ENCODE assay signal across 15 mouse cellular contexts in genomic region chrX:162679506-162679905, GRCm38 (mm10). TPM values are rescaled to one million over a fixed set of nuclear protein-coding genes. Genes with fewer than 3 reads are reported as not detected.
DNase-seq lines count a peak whose midpoint lies in the region; ATAC-seq and TF ChIP-seq lines count a peak whose summit lies in the region.
"Had no signal": no experiment of that assay in that cellular context is flagged by ENCODE, and none has a peak within 500 bp of the region (broad histone marks: within the 10 kb centered on the region; RNA-seq: fewer than 3 reads in every experiment).

No protein-coding gene starts in this region.

- no peak for TF ChIP-seq CTCF in kidney, adult 2 months (conservative IDR thresholded peaks at IDR 0.05; ENCODE audit: insufficient read depth, insufficient read length, low read depth, low read length)

- no peaks in the 10 kb centered on the region for H3K9me3 ChIP-seq in liver, embryonic 13.5 days (replicated peaks)
- H3K9me3 ChIP-seq: heart, embryonic 15.5 days; hindbrain, embryonic 13.5 days; lung, embryonic 15.5 days had no signal

- no peak overlapping the region for H3K27ac ChIP-seq in kidney, adult 2 months (ENCODE audit: insufficient read depth, low read depth, low read length)
- peak overlapping the region; percentile 86 for H3K27ac ChIP-seq in liver, embryonic 13.5 days
- H3K27ac ChIP-seq: heart, embryonic 15.5 days; hindbrain, embryonic 13.5 days; lung, embryonic 15.5 days had no signal

- H3K27me3 ChIP-seq in kidney, adult 2 months (replicated peaks; ENCODE audit: control insufficient read depth, insufficient read depth, low read length), result no peaks in the 10 kb centered on the region
- no peaks in the 10 kb centered on the region for H3K27me3 ChIP-seq in liver, embryonic 13.5 days
- H3K27me3 ChIP-seq: heart, embryonic 15.5 days; hindbrain, embryonic 13.5 days; lung, embryonic 15.5 days had no signal

- no peak overlapping the region for H3K4me3 ChIP-seq in kidney, adult 2 months (ENCODE audit: insufficient read depth, low read depth, low read length)
- H3K4me3 ChIP-seq in liver, embryonic 13.5 days (replicated peaks), result no peak overlapping the region
- H3K4me3 ChIP-seq: heart, embryonic 15.5 days; hindbrain, embryonic 13.5 days; lung, embryonic 15.5 days had no signal

- 71% methylated on average over 2 of the region's 2 CpGs for WGBS in kidney, adult 2 months
- WGBS in liver, embryonic 13.5 days (ENCODE audit: insufficient replicate concordance), result 44% methylated on average over 2 of the region's 2 CpGs

- H3K4me2 ChIP-seq in liver, embryonic 13.5 days, result no peak overlapping the region
- H3K4me2 ChIP-seq: heart, embryonic 15.5 days; hindbrain, embryonic 13.5 days; lung, embryonic 15.5 days had no signal

- no peaks in the 10 kb centered on the region for H3K4me1 ChIP-seq in kidney, adult 2 months (ENCODE audit: control insufficient read depth, insufficient read depth, low read length)
- H3K4me1 ChIP-seq in liver, embryonic 13.5 days (replicated peaks), result peaks cover 30% of the 10 kb centered on the region
- H3K4me1 ChIP-seq: heart, embryonic 15.5 days; hindbrain, embryonic 13.5 days; lung, embryonic 15.5 days had no signal

- DNase-seq in kidney, adult 9 months, result peak; percentile 0
- DNase-seq in kidney, adult 2 months, result no peak
- peak; percentile 66 for DNase-seq in c-Kit-positive CD71-positive TER-119-positive erythroid progenitor cells, embryonic 14.5 days (ENCODE audit: low spot score)
- DNase-seq in liver, embryonic 13.5 days, result peak; percentile 57
- DNase-seq in left cerebral cortex, postnatal 36 days (ENCODE audit: low spot score in 2 of 2), result no peak
- DNase-seq in thymus, postnatal 10 days (ENCODE audit: low spot score in 2 of 2), result no peak
- DNase-seq in layer of hippocampus, postnatal 10 days (ENCODE audit: low spot score in 2 of 2), result no peak
- DNase-seq: cerebellum, adult 8-10 months; embryo, embryonic 11 days; kidney, postnatal 25 days; left cerebral cortex, postnatal 4 days had no signal

- H3K36me3 ChIP-seq in kidney, adult 2 months (ENCODE audit: control insufficient read depth, insufficient read depth, low read length), result no peaks in the 10 kb centered on the region
- H3K36me3 ChIP-seq in liver, embryonic 13.5 days, result no peaks in the 10 kb centered on the region
- H3K36me3 ChIP-seq: heart, embryonic 15.5 days; hindbrain, embryonic 13.5 days; lung, embryonic 15.5 days had no signal

- H3K9ac ChIP-seq in liver, embryonic 13.5 days, result no peak overlapping the region
- H3K9ac ChIP-seq: heart, embryonic 15.5 days; hindbrain, embryonic 13.5 days; lung, embryonic 15.5 days had no signal

- peak; percentile 81 for ATAC-seq in liver, embryonic 13.5 days (ENCODE audit: low read depth)
- ATAC-seq: intestine, embryonic 16.5 days had no signal

- no peak for TF ChIP-seq POLR2A in kidney, adult 2 months (IDR thresholded peaks at IDR 0.05; ENCODE audit: low read depth, low read length)

- intact Hi-C loops in left cerebral cortex, postnatal 36 days (cut with DNase I), result no loop called here

RNA-seq across cellular contexts. Expression of gene Reps2, which starts 36.1 kb away (rescaled TPM):
- 8.7 and 9.5 TPM in 2 replicates for polyA plus RNA-seq in kidney, adult 2 months (2012; rRNA removed)
- polyA plus RNA-seq in liver, embryonic 13.5 days (2015; fragmentation: Nextera tagmentation; extraction: Ambion mirVana), result 0.50 and 0.71 TPM in 2 replicates
- 100 to 1,000 TPM; 139 to 150 TPM for total RNA-seq in left cerebral cortex, postnatal 36 days (2021)
- total RNA-seq in layer of hippocampus, postnatal 10 days (2021), result 10 to 100 TPM; 68.0 to 89.8 TPM

Comparison
In these comparisons a context has a peak if more than half of its experiments do, and no peak if none do; other contexts are left out.
1. DNase-seq: peak in kidney, adult 9 months (single experiment), c-Kit-positive CD71-positive TER-119-positive erythroid progenitor cells, embryonic 14.5 days (single experiment) and liver, embryonic 13.5 days (single experiment); none in kidney, adult 2 months (single experiment), left cerebral cortex, postnatal 36 days (0 of 2), thymus, postnatal 10 days (0 of 2) and layer of hippocampus, postnatal 10 days (0 of 2).